Mouse (Mus musculus) forebrain, embryonic 11.5 days (tissue): Measurements from ENCODE around the gene Rnaset2a. TPM values are rescaled to one million over a fixed set of nuclear protein-coding genes. Genes with fewer than 3 reads are reported as not detected.
"Not testable (repeated sequence)": the region's sequence is repeated elsewhere in the genome, so short reads cannot be mapped to it uniquely, and the experiment has no call there.

Source experiments
- ATAC-seq: fragments of 200-750 bp; cut with Nextera tagmentation; replicated peaks from 2 replicates; pipeline ENCODE4 v1.8.0; 2017; ENCODE audit warnings: moderate TSS enrichment; ENCODE audit not compliant: low FRiP score
- DNase-seq: peaks from one replicate; pipeline ENCODE4 v3.0.0-alpha.2; 2017; ENCODE audit warnings: low spot score
- H3K27ac ChIP-seq: fragments of 300-500 bp; sonication (generic); 2 replicates; pipeline ENCODE4 v1.5.1; 2014; ENCODE audit warnings: low read depth, low read length
- H3K27me3 ChIP-seq: fragments of 300-500 bp; sonication (generic); 2 replicates; pipeline ENCODE4 v1.6.1; 2014; ENCODE audit warnings: mild to moderate bottlenecking, low read length, mixed read lengths; ENCODE audit not compliant: control insufficient read depth, insufficient read depth
- H3K36me3 ChIP-seq: fragments of 300-500 bp; sonication (generic); 2 replicates; pipeline ENCODE4 v1.6.1; 2014; ENCODE audit warnings: mild to moderate bottlenecking, low read length, moderate library complexity, mixed read lengths; ENCODE audit not compliant: control insufficient read depth, insufficient read depth
- H3K4me1 ChIP-seq: fragments of 300-500 bp; sonication (generic); replicated peaks from 2 replicates; pipeline ENCODE4 v1.6.1; 2014; ENCODE audit warnings: low read length, mixed read lengths; ENCODE audit not compliant: control insufficient read depth, insufficient read depth
- H3K4me2 ChIP-seq: fragments of 300-500 bp; sonication (generic); 2 replicates; pipeline ENCODE4 v1.6.1; 2014; ENCODE audit warnings: low read depth, mild to moderate bottlenecking, low read length, moderate library complexity, mixed read lengths; ENCODE audit not compliant: severe bottlenecking
- H3K4me3 ChIP-seq: fragments of 300-500 bp; sonication (generic); 2 replicates; pipeline ENCODE4 v1.5.1; 2014; ENCODE audit warnings: low read depth, low read length
- H3K9ac ChIP-seq: fragments of 300-500 bp; sonication (generic); 2 replicates; pipeline ENCODE4 v1.6.1; 2014; ENCODE audit warnings: low read length
- H3K9me3 ChIP-seq: fragments of 300-500 bp; sonication (generic); 2 replicates; pipeline ENCODE4 v1.6.1; 2016; ENCODE audit warnings: low read length, mixed read lengths; ENCODE audit not compliant: control insufficient read depth
- WGBS: fragments of 180-500 bp; shearing (Covaris S2); extraction: QIAGEN DNeasy Blood & Tissue Kit; methylation state at CpG from one replicate; pipeline ENCODE4 v1.1.7; 2014; 5-methylcytosine and 5-hydroxymethylcytosine counted together
- polyA plus RNA-seq: library from polyadenylated mRNA; unstranded; fragments of >200 nt; fragmentation: Nextera tagmentation; extraction: Ambion mirVana; gene quantifications from 2 replicates; pipeline ENCODE4 v1.2.1, GENCODE M21; 2014

Gene Rnaset2a
- polyA plus RNA-seq, 1 experiment from 2014 or later, result 14.1 TPM

DNA sequence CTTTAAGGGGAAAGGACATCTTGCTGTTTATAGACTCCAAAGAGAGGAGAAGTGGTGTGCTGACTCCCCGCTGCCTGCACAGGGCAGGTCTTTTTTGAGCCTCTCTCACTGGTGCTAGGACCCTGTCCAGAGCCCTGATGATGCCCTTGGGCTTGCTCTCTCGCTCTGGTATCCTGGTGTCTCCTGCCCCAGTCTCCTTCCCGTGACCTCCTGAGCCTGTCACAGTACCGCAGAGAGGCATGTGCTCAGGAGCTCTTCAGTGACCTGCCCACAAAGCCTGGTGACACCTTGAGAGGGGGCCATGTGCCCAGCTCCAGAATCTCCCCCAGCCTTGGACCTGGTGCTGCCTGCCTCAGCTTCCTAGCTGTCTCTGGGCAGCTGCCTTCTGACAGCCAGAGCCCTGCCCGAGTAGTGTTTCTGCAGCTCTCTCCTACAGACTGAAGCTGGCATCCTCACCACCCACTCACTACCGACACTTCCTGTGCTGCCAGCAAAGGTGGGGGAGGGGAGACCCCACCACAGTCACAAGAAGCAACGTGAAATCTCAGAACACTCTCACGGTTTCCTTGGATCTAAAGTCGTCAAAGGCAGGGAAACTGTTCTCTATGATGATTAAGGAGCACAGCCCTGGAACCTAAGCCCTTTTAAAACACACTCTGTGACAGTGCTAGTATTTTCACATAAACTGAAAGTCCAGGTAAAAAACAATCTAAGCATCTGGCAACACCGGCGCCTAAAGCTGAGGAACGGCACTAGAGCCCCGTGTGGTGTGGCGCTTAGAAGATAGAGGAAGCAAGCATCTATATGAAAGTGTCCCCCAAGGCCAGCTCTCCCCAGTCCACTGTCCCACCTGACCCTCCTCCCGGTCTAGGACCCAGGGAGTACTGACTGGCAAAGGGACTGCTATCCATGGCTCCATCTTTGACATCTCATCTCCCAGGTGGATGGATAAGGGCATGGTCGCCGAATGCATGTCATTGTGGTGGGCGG, 55.1 kb downstream of the Rnaset2a start:
- WGBS, result 59% methylated on average over 3 of the region's 18 CpGs
- H3K27ac ChIP-seq, DNase-seq, H3K4me1 ChIP-seq, H3K9me3 ChIP-seq, ATAC-seq, H3K4me3 ChIP-seq, H3K27me3 ChIP-seq, H3K36me3 ChIP-seq, H3K4me2 ChIP-seq, H3K9ac ChIP-seq: not testable (repeated sequence)

DNA sequence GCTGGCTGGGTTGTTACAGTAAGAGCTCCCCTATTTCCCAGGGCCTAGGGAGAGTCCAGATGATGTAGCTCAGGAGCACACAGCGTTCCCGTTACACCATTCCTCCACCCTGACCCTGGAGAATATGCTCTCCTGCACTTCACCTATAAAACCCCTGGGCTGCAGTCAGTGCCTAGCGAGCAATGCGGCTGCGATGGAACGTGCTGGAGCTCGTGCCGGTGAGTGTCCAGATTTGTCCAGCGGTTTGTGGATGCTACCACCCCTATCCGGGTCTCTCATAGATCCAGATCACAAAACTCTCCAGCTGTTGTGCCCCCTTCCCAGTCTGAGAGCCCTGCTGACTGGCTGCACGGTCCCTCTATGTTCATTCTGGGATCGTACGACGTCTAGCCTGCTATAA, 56.6 kb downstream of the Rnaset2a start:
- not testable (repeated sequence) for H3K9ac ChIP-seq, H3K4me1 ChIP-seq, H3K4me2 ChIP-seq, H3K4me3 ChIP-seq, ATAC-seq, H3K27me3 ChIP-seq, DNase-seq, H3K9me3 ChIP-seq, H3K27ac ChIP-seq, H3K36me3 ChIP-seq
- WGBS, result 93% methylated on average over 14 of the region's 14 CpGs

DNA sequence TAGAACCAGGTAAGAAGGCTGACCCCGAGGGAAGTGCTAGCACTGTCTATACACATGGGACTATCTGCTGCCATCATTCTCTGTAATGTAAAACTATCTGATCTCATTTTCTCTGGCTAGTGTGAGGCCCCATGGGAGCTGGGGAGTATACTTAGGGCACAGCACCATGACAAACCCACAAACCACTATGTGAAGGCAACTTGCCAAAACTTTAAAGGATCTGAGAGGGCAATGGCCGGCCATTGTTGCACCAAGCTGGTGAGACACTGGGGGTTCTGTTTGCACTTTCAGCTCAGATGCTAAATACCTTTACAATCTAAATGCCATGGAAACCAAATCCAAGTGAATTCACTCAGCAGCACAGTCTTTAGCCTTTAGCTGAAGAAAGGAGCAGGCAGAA, 78.0 kb downstream of the Rnaset2a start:
- not testable (repeated sequence) for H3K4me2 ChIP-seq, ATAC-seq, H3K36me3 ChIP-seq, H3K27me3 ChIP-seq, H3K9ac ChIP-seq, H3K9me3 ChIP-seq, H3K27ac ChIP-seq, DNase-seq, H3K4me3 ChIP-seq, H3K4me1 ChIP-seq
- WGBS, result 80% methylated on average over 1 of the region's 2 CpGs

Other genes starting within 250 kb of the Rnaset2a start
- gene Tagap, start 222.1 kb downstream of the Rnaset2a start, polyA plus RNA-seq, result 0.47 TPM in 1 of 2 replicates, not detected in the other
- gene Rsph3a, start 202.5 kb downstream of the Rnaset2a start, polyA plus RNA-seq, result 61.0 and 69.4 TPM in 2 replicates
- 0.21 TPM in 1 of 2 replicates, not detected in the other for gene Gm49673, start 309 bp downstream of the Rnaset2a start, polyA plus RNA-seq
- gene Fgfr1op, start 17.4 kb upstream of the Rnaset2a start, polyA plus RNA-seq, result 49.9 and 55.5 TPM in 2 replicates
- gene Ccr6, start 87.9 kb upstream of the Rnaset2a start, polyA plus RNA-seq, result not detected in 2 replicates
- gene Mpc1, start 134.8 kb upstream of the Rnaset2a start, polyA plus RNA-seq, result 87.7 and 87.9 TPM in 2 replicates
- gene Sft2d1, start 163.0 kb upstream of the Rnaset2a start, polyA plus RNA-seq, result 54.8 and 69.1 TPM in 2 replicates
- gene Prr18, start 189.4 kb upstream of the Rnaset2a start, polyA plus RNA-seq, result 1.2 and 1.6 TPM in 2 replicates
- gene T2, start 207.9 kb upstream of the Rnaset2a start, polyA plus RNA-seq, result 0.33 and 0.59 TPM in 2 replicates